Mouse (Mus musculus) midbrain, embryonic 15.5 days (tissue): Measurements from ENCODE around the gene Mrpl40. TPM values are rescaled to one million over a fixed set of nuclear protein-coding genes. Genes with fewer than 3 reads are reported as not detected.
"Not testable (repeated sequence)": the region's sequence is repeated elsewhere in the genome, so short reads cannot be mapped to it uniquely, and the experiment has no call there.

Experiments
- ATAC-seq: fragments of 200-750 bp; cut with Nextera tagmentation; replicated peaks from 2 replicates; pipeline ENCODE4 v1.8.0; 2017; ENCODE audit warnings: moderate TSS enrichment
- H3K27ac ChIP-seq: fragments of 300-500 bp; sonication (generic); 2 replicates; pipeline ENCODE4 v1.5.1; 2015; ENCODE audit warnings: mild to moderate bottlenecking, inconsistent platforms
- H3K27me3 ChIP-seq: fragments of 300-500 bp; sonication (generic); replicated peaks from 2 replicates; pipeline ENCODE4 v1.6.1; 2015; ENCODE audit warnings: inconsistent platforms
- H3K36me3 ChIP-seq: fragments of 300-500 bp; sonication (generic); replicated peaks from 2 replicates; pipeline ENCODE4 v1.6.1; 2015; ENCODE audit warnings: inconsistent platforms
- H3K4me1 ChIP-seq: fragments of 300-500 bp; sonication (generic); 2 replicates; pipeline ENCODE4 v1.6.1; 2015; ENCODE audit warnings: inconsistent platforms
- H3K4me2 ChIP-seq: fragments of 300-500 bp; sonication (generic); 2 replicates; pipeline ENCODE4 v1.6.1; 2015; ENCODE audit warnings: inconsistent platforms, mild to moderate bottlenecking, moderate library complexity
- H3K4me3 ChIP-seq: fragments of 300-500 bp; sonication (generic); 2 replicates; pipeline ENCODE4 v1.5.1; 2015; ENCODE audit warnings: mild to moderate bottlenecking, inconsistent platforms
- H3K9ac ChIP-seq: fragments of 300-500 bp; sonication (generic); 2 replicates; pipeline ENCODE4 v1.6.1; 2015; ENCODE audit warnings: mild to moderate bottlenecking, inconsistent platforms
- H3K9me3 ChIP-seq: fragments of 300-500 bp; sonication (generic); 2 replicates; pipeline ENCODE4 v1.6.1; 2016; ENCODE audit warnings: inconsistent platforms
- WGBS: fragments of 180-500 bp; shearing (Covaris S2); methylation state at CpG from one replicate; pipeline ENCODE4 v1.1.7; 2015; ENCODE audit warnings: mixed read lengths; 5-methylcytosine and 5-hydroxymethylcytosine counted together
- polyA plus RNA-seq: library from polyadenylated mRNA; unstranded; fragments of >200 nt; fragmentation: Nextera tagmentation; extraction: Ambion mirVana; gene quantifications from 2 replicates; pipeline ENCODE4 v1.2.1, GENCODE M21; 2015

The Mrpl40 gene
- polyA plus RNA-seq, 1 experiment from 2014 or later: 74.2 TPM

DNA sequence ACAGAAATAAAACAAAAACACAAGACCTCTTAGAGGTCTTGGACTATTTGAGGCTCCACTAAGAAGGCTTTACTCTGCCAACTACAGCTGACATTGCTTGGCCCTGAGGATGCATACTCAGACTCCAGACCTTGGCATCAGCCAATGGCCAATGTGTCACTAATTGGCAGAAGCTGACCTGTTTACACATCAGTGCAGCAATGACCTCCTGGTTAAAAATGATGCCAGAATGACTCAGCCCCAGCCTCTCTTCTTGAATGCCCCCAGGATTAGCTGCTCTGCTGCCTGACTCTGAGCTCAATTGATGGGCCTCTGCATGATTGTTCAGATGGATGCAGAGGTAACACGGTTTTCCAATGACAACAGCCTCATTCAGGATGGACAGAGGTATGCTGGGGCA, 16.5 kb downstream of the Mrpl40 start:
- no peaks in the 10 kb centered on the region for H3K36me3 ChIP-seq
- H3K9me3 ChIP-seq: no peaks in the 10 kb centered on the region
- H3K4me2 ChIP-seq: no peak overlapping the region
- H3K27me3 ChIP-seq: no peaks in the 10 kb centered on the region
- 66% methylated on average over 1 of the region's 1 CpGs for WGBS
- H3K9ac ChIP-seq: no peak overlapping the region
- no peak for ATAC-seq
- H3K4me3 ChIP-seq: no peak overlapping the region
- H3K27ac ChIP-seq: no peak overlapping the region
- H3K4me1 ChIP-seq: no peaks in the 10 kb centered on the region

GRCm38 (mm10) chr16:18858551-18858950, 18.1 kb downstream of the Mrpl40 start:
- Histone ChIP-seq H3K27me3 (no peaks in the 10 kb centered on the region), H3K4me2 (no peak overlapping the region), H3K9ac (no peak overlapping the region), H3K9me3 (no peaks in the 10 kb centered on the region), H3K27ac (no peak overlapping the region), H3K4me3 (no peak overlapping the region), H3K4me1 (no peaks in the 10 kb centered on the region), H3K36me3 (no peaks in the 10 kb centered on the region)
- ATAC-seq: peak; percentile 48; the same call in 1 of the 2 replicates

DNA sequence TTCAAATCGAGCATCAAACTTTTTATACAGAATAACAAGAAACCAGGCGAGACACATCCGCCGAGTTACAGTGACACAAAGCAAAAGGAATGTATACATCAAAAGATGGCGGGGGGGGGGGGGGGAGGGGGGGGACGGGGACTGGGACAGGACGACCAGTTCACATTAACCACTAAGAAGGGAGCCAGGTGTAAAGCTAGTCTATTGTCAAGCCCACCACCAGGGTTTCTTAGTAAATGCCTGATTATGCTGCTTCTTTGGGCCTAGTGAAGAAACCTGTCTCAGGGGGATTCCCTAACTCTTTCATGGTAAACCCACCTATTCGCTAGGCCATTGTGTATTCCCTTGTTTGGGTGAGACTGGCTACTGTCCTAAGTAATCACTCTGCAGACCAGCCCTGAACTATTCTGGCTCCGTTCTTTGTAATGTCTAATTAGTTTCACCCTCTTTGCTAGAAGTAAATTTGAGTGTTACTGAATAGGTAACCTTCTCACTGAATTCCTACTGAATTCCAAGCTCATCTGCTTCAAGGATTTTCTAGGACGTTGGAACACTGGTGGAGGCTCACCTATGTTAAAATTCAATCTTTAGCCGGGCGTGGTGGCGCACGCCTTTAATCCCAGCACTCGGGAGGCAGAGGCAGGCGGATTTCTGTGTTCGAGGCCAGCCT, 27.0 kb downstream of the Mrpl40 start:
- not testable (repeated sequence) for H3K27me3 ChIP-seq, H3K27ac ChIP-seq, H3K9me3 ChIP-seq, H3K4me3 ChIP-seq, H3K4me2 ChIP-seq, H3K9ac ChIP-seq, ATAC-seq, H3K4me1 ChIP-seq, H3K36me3 ChIP-seq
- WGBS: 90% methylated on average over 16 of the region's 17 CpGs

DNA sequence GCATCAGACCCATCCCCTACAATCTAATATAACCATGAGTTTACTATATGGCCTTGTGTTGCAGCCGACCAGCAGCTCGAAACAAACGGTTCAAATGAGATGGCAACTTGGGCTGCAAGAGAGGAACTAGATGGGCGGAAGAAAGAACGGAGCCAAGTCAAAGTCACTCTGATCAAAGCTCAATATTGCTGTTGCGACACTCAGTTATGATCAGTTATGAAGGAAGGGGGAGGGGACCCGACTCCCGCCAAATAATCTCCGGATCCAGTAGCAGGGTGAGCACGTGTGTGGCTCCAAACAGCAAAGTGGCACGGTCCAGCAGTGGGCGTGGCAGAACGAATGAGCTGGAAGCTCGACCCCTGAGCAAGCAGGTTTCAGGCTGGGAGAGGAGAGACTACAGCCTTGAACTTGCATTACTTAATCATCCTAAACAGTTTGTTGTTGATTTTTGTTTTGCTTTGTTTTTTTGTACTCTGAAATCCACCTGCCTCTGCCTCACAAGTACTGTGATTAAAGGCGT, 30.3 kb downstream of the Mrpl40 start:
- H3K9ac ChIP-seq: no peak overlapping the region
- H3K4me3 ChIP-seq: no peak overlapping the region
- H3K36me3 ChIP-seq: no peaks in the 10 kb centered on the region
- no peak for ATAC-seq
- H3K27ac ChIP-seq: no peak overlapping the region
- H3K27me3 ChIP-seq: no peaks in the 10 kb centered on the region
- WGBS: 89% methylated on average over 15 of the region's 15 CpGs
- no peaks in the 10 kb centered on the region for H3K4me1 ChIP-seq
- H3K4me2 ChIP-seq: no peak overlapping the region
- H3K9me3 ChIP-seq: no peaks in the 10 kb centered on the region

GRCm38 (mm10) chr16:18838346-18838745, 38.3 kb downstream of the Mrpl40 start:
- 95% methylated on average over 4 of the region's 4 CpGs for WGBS
- H3K27me3 ChIP-seq: no peaks in the 10 kb centered on the region
- no peak overlapping the region for H3K9ac ChIP-seq
- H3K27ac ChIP-seq: no peak overlapping the region
- H3K4me2 ChIP-seq: no peak overlapping the region
- H3K4me1 ChIP-seq: peaks cover 14% of the 10 kb centered on the region
- ATAC-seq: no peak
- no peaks in the 10 kb centered on the region for H3K9me3 ChIP-seq
- H3K4me3 ChIP-seq: no peak overlapping the region
- no peaks in the 10 kb centered on the region; the same call in 1 of the 2 replicates for H3K36me3 ChIP-seq

DNA sequence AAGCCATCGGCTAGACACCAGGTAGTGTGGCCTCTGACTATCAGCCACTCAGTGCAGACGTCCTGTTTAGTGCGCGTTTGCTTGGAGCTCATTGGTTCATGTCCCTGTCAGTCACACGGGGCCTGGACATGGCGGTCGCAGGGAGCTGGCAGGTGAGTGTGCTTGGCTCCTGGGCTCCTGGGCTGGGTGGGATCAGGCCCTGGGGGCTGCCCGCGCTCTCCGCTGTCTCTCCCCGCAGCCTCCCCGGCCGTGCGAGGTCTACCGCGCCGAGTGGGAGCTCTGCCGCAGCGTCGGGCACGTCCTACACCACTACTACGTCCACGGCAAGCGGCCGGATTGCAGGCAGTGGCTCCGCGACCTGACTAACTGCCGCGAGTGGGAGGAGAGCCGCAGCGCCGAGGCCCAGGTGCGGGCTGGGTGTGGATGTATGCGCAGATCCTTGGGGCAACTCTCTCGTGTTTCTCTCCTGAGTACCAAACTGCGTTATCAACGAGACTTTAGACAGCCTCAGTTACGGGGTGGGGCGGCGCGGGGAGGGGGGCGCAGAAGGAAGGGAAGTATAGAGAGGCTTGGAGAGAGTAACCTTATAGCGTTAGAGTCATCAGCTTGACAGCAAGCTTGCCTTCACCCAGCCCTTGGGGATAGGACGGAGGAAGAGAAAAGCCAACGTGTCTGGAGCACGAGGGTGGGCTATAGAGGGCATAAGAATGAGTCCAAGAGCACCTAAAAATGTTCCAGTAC, 40.0 kb downstream of the Mrpl40 start, which contains the start of the genes 2510002D24Rik and Gm28539:
Gene 2510002D24Rik (plus strand): TSS at position 111 of the 741 bp plus-strand sequence.
Gene Gm28539 (plus strand): TSS at position 117 of the 741 bp plus-strand sequence.
- Histone ChIP-seq H3K9me3 (no peaks in the 10 kb centered on the region), H3K9ac (peak within 1 kb of the TSS; percentile 80), H3K4me3 (peak within 1 kb of the TSS; percentile 74), H3K4me2 (peak within 1 kb of the TSS; percentile 76), H3K4me1 (peaks cover 14% of the 10 kb centered on the region), H3K36me3 (peaks cover 10% of the 10 kb centered on the region), H3K27me3 (no peaks in the 10 kb centered on the region), H3K27ac (peak within 1 kb of the TSS; percentile 82)
- under 1% methylated on average over 44 of the region's 46 CpGs for WGBS
- ATAC-seq: peak; percentile 99

- peaks cover 14% of the 10 kb centered on the region for H3K4me1 ChIP-seq
- H3K4me2 ChIP-seq: peak overlapping the region; percentile 76
- no peaks in the 10 kb centered on the region for H3K9me3 ChIP-seq
- H3K27ac ChIP-seq: no peak overlapping the region
- H3K27me3 ChIP-seq: no peaks in the 10 kb centered on the region
- 27% methylated on average over 3 of the region's 3 CpGs for WGBS
- H3K4me3 ChIP-seq: peak overlapping the region; percentile 74
- peak; percentile 67 for ATAC-seq
- peak overlapping the region; percentile 80; the same call in 1 of the 2 replicates for H3K9ac ChIP-seq
- H3K36me3 ChIP-seq: peaks cover 12% of the 10 kb centered on the region
These were observed 40.6 kb downstream of the Mrpl40 start for GRCm38 (mm10) chr16:18836073-18836467.

- Histone ChIP-seq H3K9ac (no peak overlapping the region), H3K27me3 (no peaks in the 10 kb centered on the region), H3K9me3 (no peaks in the 10 kb centered on the region), H3K4me2 (no peak overlapping the region), H3K4me1 (peaks cover 14% of the 10 kb centered on the region), H3K27ac (no peak overlapping the region), H3K4me3 (no peak overlapping the region), H3K36me3 (peaks cover 27% of the 10 kb centered on the region)
- ATAC-seq: no peak
- WGBS: 80% methylated on average over 2 of the region's 2 CpGs
These were observed 43.2 kb downstream of the Mrpl40 start for GRCm38 (mm10) chr16:18833486-18833885.

DNA sequence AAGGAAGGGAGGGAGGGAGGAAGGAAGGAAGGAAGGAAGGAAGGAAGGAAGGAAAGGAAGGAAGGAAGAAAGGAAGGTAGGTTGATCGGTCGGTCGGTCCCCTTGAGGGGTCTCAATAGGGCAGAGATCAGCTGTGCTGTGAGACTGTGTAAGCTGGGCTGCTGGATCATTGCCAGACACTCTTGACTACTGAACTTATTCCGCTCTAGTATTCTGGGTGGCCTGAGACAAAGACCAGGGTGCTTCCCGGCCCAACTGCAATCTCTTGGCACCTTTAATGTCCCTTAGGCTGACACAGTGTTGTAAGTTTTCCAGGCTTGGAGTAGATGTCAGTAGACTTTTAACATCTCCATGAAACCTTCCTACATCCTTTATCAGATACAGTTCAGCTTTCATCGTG, 47.6 kb downstream of the Mrpl40 start:
- Histone ChIP-seq H3K4me1 (no peaks in the 10 kb centered on the region), H3K9me3 (no peaks in the 10 kb centered on the region), H3K27ac (no peak overlapping the region), H3K9ac (no peak overlapping the region), H3K27me3 (no peaks in the 10 kb centered on the region), H3K36me3 (peaks cover 64% of the 10 kb centered on the region), H3K4me3 (no peak overlapping the region), H3K4me2 (no peak overlapping the region)
- WGBS: 95% methylated on average over 6 of the region's 6 CpGs
- no peak for ATAC-seq

- no peak overlapping the region for H3K4me2 ChIP-seq
- ATAC-seq: no peak
- no peaks in the 10 kb centered on the region for H3K9me3 ChIP-seq
- H3K27me3 ChIP-seq: no peaks in the 10 kb centered on the region
- H3K4me1 ChIP-seq: no peaks in the 10 kb centered on the region
- H3K36me3 ChIP-seq: peaks cover 66% of the 10 kb centered on the region
- 94% methylated on average over 3 of the region's 3 CpGs for WGBS
- H3K9ac ChIP-seq: no peak overlapping the region
- H3K4me3 ChIP-seq: no peak overlapping the region
- no peak overlapping the region for H3K27ac ChIP-seq
These were observed 48.0 kb downstream of the Mrpl40 start for GRCm38 (mm10) chr16:18828630-18829029.

GRCm38 (mm10) chr16:18822925-18823324, 53.7 kb downstream of the Mrpl40 start:
- 66% methylated on average over 4 of the region's 4 CpGs for WGBS

DNA sequence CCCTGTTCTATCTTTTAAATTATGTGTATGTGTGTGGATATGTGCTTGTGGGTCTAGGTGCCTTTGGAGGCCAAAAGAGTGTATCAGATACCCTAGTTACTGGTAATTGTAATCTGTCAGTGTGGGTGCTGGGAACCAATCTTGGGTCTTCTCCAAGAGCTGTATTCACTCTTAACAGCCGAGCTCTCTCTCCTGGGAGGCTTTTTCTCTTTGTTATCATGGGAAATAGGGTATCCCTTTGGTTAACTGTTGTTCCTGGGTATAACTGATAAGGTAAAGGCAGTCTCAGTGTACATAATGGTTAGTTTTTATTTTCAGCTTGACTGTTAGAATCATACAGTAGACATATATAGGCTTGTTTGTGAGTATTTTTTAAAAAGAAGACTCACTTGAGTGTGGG, 54.3 kb downstream of the Mrpl40 start:
- no peak for ATAC-seq
- no peaks in the 10 kb centered on the region for H3K9me3 ChIP-seq
- 87% methylated on average over 1 of the region's 1 CpGs for WGBS
- no peak overlapping the region for H3K9ac ChIP-seq
- no peaks in the 10 kb centered on the region for H3K4me1 ChIP-seq
- no peaks in the 10 kb centered on the region for H3K27me3 ChIP-seq
- H3K4me3 ChIP-seq: no peak overlapping the region
- H3K4me2 ChIP-seq: no peak overlapping the region
- H3K27ac ChIP-seq: no peak overlapping the region
- H3K36me3 ChIP-seq: peaks cover 77% of the 10 kb centered on the region

More at GRCm38 (mm10) chr16:18822925-18823324, 53.7 kb downstream of the Mrpl40 start:
- no peak overlapping the region for H3K4me3 ChIP-seq
- H3K4me2 ChIP-seq: no peak overlapping the region
- no peaks in the 10 kb centered on the region for H3K4me1 ChIP-seq
- no peak for ATAC-seq
- H3K27me3 ChIP-seq: no peaks in the 10 kb centered on the region
- H3K27ac ChIP-seq: no peak overlapping the region
- H3K9ac ChIP-seq: no peak overlapping the region
- H3K9me3 ChIP-seq: no peaks in the 10 kb centered on the region
- peaks cover 81% of the 10 kb centered on the region for H3K36me3 ChIP-seq
